Mouse (Mus musculus) erythroblast, embryonic 14.5 days (primary cell): ENCODE data around the gene Rab3b. TPM values are rescaled to one million over a fixed set of nuclear protein-coding genes. Genes with fewer than 3 reads are reported as not detected.

Experiments
- H3K27me3 ChIP-seq: 2 replicates; pipeline ENCODE4 v1.6.1; 2012; ENCODE audit warnings: inconsistent platforms; ENCODE audit not compliant: control insufficient read depth
- H3K36me3 ChIP-seq: 2 replicates; pipeline ENCODE4 v1.6.1; 2012; ENCODE audit warnings: mild to moderate bottlenecking, inconsistent platforms; ENCODE audit not compliant: control insufficient read depth
- H3K4me1 ChIP-seq: 2 replicates; pipeline ENCODE4 v1.6.1; 2012; ENCODE audit warnings: inconsistent platforms; ENCODE audit not compliant: control insufficient read depth
- H3K4me3 ChIP-seq: replicated peaks from 2 replicates; pipeline ENCODE3; 2012; ENCODE audit warnings: moderate library complexity, mild to moderate bottlenecking, inconsistent platforms
- H3K9me3 ChIP-seq: 2 replicates; pipeline ENCODE4 v1.6.1; 2012; ENCODE audit warnings: low read length, inconsistent platforms, mixed read lengths; ENCODE audit not compliant: control insufficient read depth
- GATA1 ChIP-seq: IDR thresholded peaks from 2 replicates; pipeline ENCODE4 v1.6.1; 2012; ENCODE audit warnings: low read length, inconsistent platforms, mixed read lengths
- TAL1 ChIP-seq: IDR thresholded peaks from 3 replicates; pipeline ENCODE4 v1.6.1; 2012; ENCODE audit warnings: low read length, inconsistent platforms, mixed read lengths
- polyA plus RNA-seq: library from polyadenylated mRNA; stranded (reverse); fragments of >175 nt; gene quantifications from 2 replicates; pipeline ENCODE4 v1.2.3, GENCODE M21; 2012

The Rab3b gene
- polyA plus RNA-seq, 1 experiment = not detected

DNA sequence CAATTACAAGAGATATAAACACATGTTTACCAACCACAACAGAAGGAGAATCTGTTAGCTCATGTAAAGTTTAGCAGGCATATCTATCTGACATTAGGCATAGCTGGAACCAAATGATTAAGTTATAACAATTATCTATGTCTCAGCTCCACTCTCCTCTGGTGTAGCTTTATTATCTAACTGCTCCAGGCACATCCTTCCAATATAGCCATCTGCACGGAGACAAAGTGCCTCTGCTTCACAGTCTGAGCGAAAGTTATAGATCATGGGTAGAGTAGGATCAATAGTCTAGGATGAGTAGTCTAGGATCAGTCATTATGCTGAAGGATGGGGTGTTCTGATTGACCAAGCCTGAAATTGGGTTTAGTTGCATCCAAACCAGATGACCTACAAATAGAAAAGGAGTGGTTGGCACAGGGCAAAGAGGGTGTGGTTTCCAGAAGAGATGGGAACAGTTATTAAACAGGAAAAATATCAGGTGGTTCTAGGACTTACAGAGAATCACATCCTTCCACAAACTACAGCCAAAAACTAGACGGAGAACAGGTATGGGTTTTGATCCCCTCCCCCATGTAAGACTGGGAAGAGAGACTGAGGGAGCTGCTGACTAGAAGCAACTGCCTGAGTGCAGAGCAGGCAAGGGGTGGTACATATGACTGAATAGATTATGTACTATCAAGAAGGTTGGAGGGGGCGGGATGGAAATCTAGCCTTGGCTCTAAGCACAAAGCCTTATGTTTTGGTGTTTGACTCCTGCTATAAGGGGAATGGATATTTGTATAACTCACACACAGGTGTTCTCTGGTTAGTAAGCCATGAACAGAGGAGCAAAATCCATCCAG is 82.0 kb downstream of the Rab3b start:
- Histone ChIP-seq H3K27me3 (no peaks in the 10 kb centered on the region), H3K4me3 (peak overlapping the region; percentile 41), H3K4me1 (peaks cover 42% of the 10 kb centered on the region), H3K36me3 (no peaks in the 10 kb centered on the region), H3K9me3 (no peaks in the 10 kb centered on the region)
- TF ChIP-seq GATA1 (peak; percentile 83), TAL1 (peak; percentile 88)

DNA sequence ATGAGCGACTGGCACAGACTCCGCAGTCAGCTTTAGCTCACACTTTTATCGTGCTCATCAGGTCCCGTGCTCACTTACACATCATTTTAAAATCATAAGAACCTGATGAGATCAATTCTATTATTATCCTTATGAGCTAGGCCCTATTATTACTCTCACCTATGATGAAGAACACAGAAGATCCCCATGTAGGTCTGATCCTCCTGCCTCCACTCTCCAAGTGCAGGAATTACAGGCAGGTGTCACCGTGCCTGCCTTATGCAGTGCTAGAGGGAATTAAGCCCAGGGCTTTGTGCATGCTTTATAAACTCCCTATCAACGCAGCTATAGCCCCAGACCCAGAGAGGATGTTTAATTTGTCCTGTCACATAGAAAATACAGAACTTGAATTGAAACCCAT is 84.2 kb downstream of the Rab3b start:
- no peaks in the 10 kb centered on the region for H3K9me3 ChIP-seq
- no peaks in the 10 kb centered on the region for H3K36me3 ChIP-seq
- H3K4me3 ChIP-seq = no peak overlapping the region
- peaks cover 42% of the 10 kb centered on the region for H3K4me1 ChIP-seq
- TF ChIP-seq GATA1 (no peak), TAL1 (no peak)
- no peaks in the 10 kb centered on the region for H3K27me3 ChIP-seq

DNA sequence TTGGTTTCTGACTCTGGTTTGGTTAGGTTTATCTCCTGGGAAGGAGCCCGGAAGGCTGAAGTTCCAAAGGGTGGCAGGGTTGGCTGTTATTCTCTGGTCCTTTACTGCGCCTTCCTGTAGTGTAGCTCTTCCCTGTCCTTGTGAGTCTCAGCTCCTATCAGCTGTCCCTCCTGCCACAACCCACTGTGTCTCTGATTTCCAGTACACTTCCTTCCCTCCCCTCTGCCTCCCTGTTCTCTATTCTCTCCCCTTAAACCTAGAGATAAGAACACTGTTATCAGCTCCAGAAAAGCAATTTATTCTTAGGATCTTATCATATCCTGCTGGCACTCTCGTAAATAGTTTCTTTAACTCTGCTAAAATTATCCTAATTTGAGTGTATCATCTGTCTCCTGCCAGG is 90.7 kb downstream of the Rab3b start:
- H3K9me3 ChIP-seq = no peaks in the 10 kb centered on the region
- no peak overlapping the region for H3K4me3 ChIP-seq
- no peaks in the 10 kb centered on the region for H3K36me3 ChIP-seq
- peaks cover 8% of the 10 kb centered on the region for H3K27me3 ChIP-seq
- H3K4me1 ChIP-seq = peaks cover 23% of the 10 kb centered on the region
- no peak for TF ChIP-seq GATA1
- TF ChIP-seq TAL1 = no peak

- no peaks in the 10 kb centered on the region for H3K9me3 ChIP-seq
- H3K4me1 ChIP-seq = peaks cover 25% of the 10 kb centered on the region
- no peak overlapping the region for H3K4me3 ChIP-seq
- no peaks in the 10 kb centered on the region for H3K36me3 ChIP-seq
- TF ChIP-seq GATA1 (no peak), TAL1 (no peak)
- H3K27me3 ChIP-seq = peaks cover 8% of the 10 kb centered on the region
These were observed 92.2 kb downstream of the Rab3b start for GRCm38 (mm10) chr4:108971054-108971453.

- H3K4me1 ChIP-seq = peaks cover 17% of the 10 kb centered on the region
- H3K36me3 ChIP-seq = no peaks in the 10 kb centered on the region
- no peaks in the 10 kb centered on the region for H3K9me3 ChIP-seq
- TF ChIP-seq TAL1 = no peak
- TF ChIP-seq GATA1 = no peak
- no peak overlapping the region for H3K4me3 ChIP-seq
- peaks cover 15% of the 10 kb centered on the region for H3K27me3 ChIP-seq
These were observed 97.7 kb downstream of the Rab3b start for GRCm38 (mm10) chr4:108976458-108977071.

DNA sequence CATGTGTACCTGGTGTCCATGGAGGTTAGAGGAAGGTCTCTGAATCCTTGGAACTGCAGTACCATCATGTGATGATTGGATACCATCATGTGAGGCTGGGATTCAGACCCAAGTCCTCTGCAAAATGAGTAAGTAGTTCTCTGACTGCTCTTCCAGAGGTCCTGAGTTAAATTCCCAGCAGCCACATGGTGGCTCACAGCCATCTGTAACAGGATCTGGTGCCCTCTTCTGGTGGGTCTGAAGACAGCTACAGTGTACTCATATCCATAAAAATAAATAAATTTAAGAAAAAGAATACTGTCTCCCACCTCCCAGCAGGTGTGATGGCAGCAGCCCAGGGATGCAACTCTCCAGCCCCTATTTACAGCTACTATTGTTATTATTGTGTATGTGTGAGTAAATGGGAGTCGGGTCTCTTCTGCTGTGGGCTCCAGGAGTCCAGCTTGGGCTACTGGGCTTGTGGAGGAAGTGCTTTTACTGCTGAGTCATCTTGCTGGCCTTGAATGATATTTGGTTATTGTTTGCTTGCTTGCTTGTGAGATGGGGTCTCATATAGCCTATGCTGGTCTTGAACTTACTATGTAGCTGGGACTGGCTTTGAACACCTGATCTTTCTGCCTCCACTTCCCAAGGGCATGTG is 108.1 kb downstream of the Rab3b start:
- Histone ChIP-seq H3K4me3 (no peak overlapping the region), H3K4me1 (peaks cover 37% of the 10 kb centered on the region), H3K9me3 (no peaks in the 10 kb centered on the region), H3K27me3 (peaks cover 6% of the 10 kb centered on the region), H3K36me3 (no peaks in the 10 kb centered on the region)
- TF ChIP-seq GATA1 = no peak
- no peak for TF ChIP-seq TAL1

DNA sequence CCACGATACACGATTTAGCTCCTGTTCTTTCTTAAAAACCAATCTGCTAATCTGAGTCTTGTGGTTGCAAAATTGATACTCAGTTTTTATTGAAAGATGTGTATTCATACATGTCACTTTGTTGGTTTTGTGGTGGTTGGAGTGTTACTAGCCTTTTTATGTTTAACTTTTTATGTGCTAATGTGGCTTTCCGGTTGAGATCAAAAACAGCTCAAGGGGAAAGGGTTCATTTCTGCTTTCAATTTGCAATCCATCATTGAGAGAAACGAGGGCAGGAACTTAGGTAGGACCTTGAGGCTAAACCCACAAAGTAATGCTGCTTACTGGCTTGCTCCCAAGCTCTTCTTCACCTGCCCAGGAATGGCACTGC is 108.6 kb downstream of the Rab3b start:
- Histone ChIP-seq H3K36me3 (no peaks in the 10 kb centered on the region), H3K4me1 (peaks cover 37% of the 10 kb centered on the region), H3K4me3 (no peak overlapping the region), H3K9me3 (no peaks in the 10 kb centered on the region), H3K27me3 (peaks cover 6% of the 10 kb centered on the region)
- TF ChIP-seq GATA1 (no peak), TAL1 (no peak)

- no peak for TF ChIP-seq TAL1
- no peak for TF ChIP-seq GATA1
- Histone ChIP-seq H3K9me3 (no peaks in the 10 kb centered on the region), H3K4me3 (no peak overlapping the region), H3K4me1 (peaks cover 37% of the 10 kb centered on the region), H3K36me3 (no peaks in the 10 kb centered on the region), H3K27me3 (no peaks in the 10 kb centered on the region)
These were observed 110.6 kb downstream of the Rab3b start for GRCm38 (mm10) chr4:108989430-108989829.

- peaks cover 37% of the 10 kb centered on the region for H3K4me1 ChIP-seq
- H3K27me3 ChIP-seq = peaks cover 2% of the 10 kb centered on the region; the same call in 1 of the 2 replicates
- no peaks in the 10 kb centered on the region for H3K9me3 ChIP-seq
- TF ChIP-seq GATA1 (no peak), TAL1 (no peak)
- H3K4me3 ChIP-seq = peak overlapping the region; percentile 30
- no peaks in the 10 kb centered on the region for H3K36me3 ChIP-seq
These were observed 111.2 kb downstream of the Rab3b start for GRCm38 (mm10) chr4:108990032-108990431.
